Mouse (Mus musculus): ENCODE measurements around the gene Iah1. TPM values are rescaled to one million over a fixed set of nuclear protein-coding genes. Genes with fewer than 3 reads are reported as not detected.

Iah1 gene
- polyA plus RNA-seq (2015; fragmentation: Nextera tagmentation; extraction: Ambion mirVana): 48.5 and 57.6 TPM in 2 replicates

GRCm38 (mm10) chr12:21315923-21316868 lies at the start of gene Iah1:
Gene Iah1 (plus strand): TSS chr12:21316389.
- WGBS: 2% methylated on average over 55 of the region's 59 CpGs
- Histone ChIP-seq H3K27me3 (replicated peaks) (no peaks in the 10 kb centered on the region), H3K27ac (peak within 1 kb of the TSS; percentile 83), H3K4me2 (peak within 1 kb of the TSS; percentile 76), H3K36me3 (peaks cover 22% of the 10 kb centered on the region), H3K9ac (peak within 1 kb of the TSS; percentile 33), H3K4me1 (0 out of 2 replicates have a peak, but pooled peaks cover 5% of the 10 kb centered on the region), H3K9me3 (no peaks in the 10 kb centered on the region), H3K4me3 (replicated peaks) (peak within 1 kb of the TSS; percentile 73)
- peak; percentile 93 for ATAC-seq (ENCODE audit: insufficient read depth, low FRiP score, low read depth)

- Histone ChIP-seq H3K4me1 (no peaks in the 10 kb centered on the region; the same call in 1 of the 2 replicates), H3K4me3 (replicated peaks) (no peak overlapping the region), H3K27me3 (replicated peaks) (no peaks in the 10 kb centered on the region), H3K36me3 (peaks cover 18% of the 10 kb centered on the region), H3K4me2 (no peak overlapping the region), H3K9ac (no peak overlapping the region), H3K27ac (no peak overlapping the region), H3K9me3 (no peaks in the 10 kb centered on the region)
- WGBS: 81% methylated on average over 2 of the region's 2 CpGs
- ATAC-seq (ENCODE audit: insufficient read depth, low FRiP score, low read depth): no peak
Observed at GRCm38 (mm10) chr12:21266784-21267098, 49.4 kb upstream of the Iah1 start.

DNA sequence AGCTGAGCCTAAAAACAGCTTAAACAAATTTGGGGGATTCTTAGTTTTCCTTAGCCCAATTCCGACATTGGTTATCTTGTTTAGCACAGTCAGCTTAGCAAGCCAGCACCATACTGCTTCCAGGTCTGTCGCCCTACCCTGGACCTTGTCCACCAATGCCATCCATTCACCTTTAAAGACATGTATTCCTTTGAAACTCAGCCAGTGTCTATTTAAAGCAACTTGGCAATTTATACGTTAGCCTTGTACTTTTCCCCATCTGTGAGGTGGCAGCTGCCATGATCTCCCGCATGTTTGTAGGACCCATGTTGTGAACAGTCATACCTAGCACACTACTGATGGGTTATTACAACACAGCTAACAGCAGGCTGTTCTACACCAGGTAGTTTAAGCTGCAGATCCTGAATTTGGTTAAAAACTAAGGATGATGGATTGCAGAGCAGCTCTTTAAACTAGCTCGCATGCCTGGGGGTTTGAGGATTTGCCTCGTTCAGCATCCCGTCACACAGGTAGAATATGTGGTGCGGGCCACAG lies 48.0 kb upstream of the Iah1 start:
- H3K4me1 ChIP-seq: no peaks in the 10 kb centered on the region; the same call in 1 of the 2 replicates
- H3K4me3 ChIP-seq (replicated peaks): no peak overlapping the region
- H3K9me3 ChIP-seq: no peaks in the 10 kb centered on the region
- ATAC-seq (ENCODE audit: insufficient read depth, low FRiP score, low read depth): no peak
- no peak overlapping the region for H3K4me2 ChIP-seq
- H3K9ac ChIP-seq: no peak overlapping the region
- 88% methylated on average over 8 of the region's 8 CpGs for WGBS
- no peak overlapping the region for H3K27ac ChIP-seq
- peaks cover 22% of the 10 kb centered on the region for H3K36me3 ChIP-seq
- H3K27me3 ChIP-seq (replicated peaks): no peaks in the 10 kb centered on the region

DNA sequence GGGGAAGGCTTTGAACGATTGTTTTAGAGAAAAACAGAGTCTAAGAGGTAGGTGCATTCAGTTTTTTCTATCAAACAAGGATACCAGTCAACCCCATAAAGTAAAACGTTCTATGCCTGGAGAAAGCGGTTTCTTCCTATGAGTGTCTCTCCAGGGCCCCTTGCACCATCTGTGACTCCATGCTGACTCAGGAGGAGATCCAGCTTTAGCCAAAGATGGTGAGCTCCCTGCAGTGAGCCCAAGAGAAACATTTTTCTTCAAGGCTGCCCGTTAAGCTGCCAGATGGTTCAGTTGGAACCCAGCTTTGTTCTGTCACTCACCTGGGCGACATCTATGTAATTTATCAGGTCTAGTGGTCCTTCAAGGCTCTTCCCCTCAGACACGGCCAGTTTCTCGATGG lies 41.7 kb upstream of the Iah1 start:
- Histone ChIP-seq H3K27me3 (replicated peaks) (no peaks in the 10 kb centered on the region), H3K4me1 (no peaks in the 10 kb centered on the region), H3K27ac (no peak overlapping the region), H3K9me3 (no peaks in the 10 kb centered on the region), H3K4me3 (replicated peaks) (no peak overlapping the region), H3K4me2 (no peak overlapping the region), H3K9ac (no peak overlapping the region), H3K36me3 (peaks cover 22% of the 10 kb centered on the region)
- WGBS: 87% methylated on average over 7 of the region's 7 CpGs
- ATAC-seq (ENCODE audit: insufficient read depth, low FRiP score, low read depth): no peak

GRCm38 (mm10) chr12:21277352-21277864 lies 38.8 kb upstream of the Iah1 start:
- Histone ChIP-seq H3K9ac (no peak overlapping the region), H3K4me2 (no peak overlapping the region), H3K4me3 (replicated peaks) (no peak overlapping the region), H3K9me3 (no peaks in the 10 kb centered on the region), H3K36me3 (no peaks in the 10 kb centered on the region), H3K27me3 (replicated peaks) (no peaks in the 10 kb centered on the region), H3K4me1 (no peaks in the 10 kb centered on the region), H3K27ac (no peak overlapping the region)
- 82% methylated on average over 1 of the region's 1 CpGs for WGBS
- no peak for ATAC-seq (ENCODE audit: insufficient read depth, low FRiP score, low read depth)

DNA sequence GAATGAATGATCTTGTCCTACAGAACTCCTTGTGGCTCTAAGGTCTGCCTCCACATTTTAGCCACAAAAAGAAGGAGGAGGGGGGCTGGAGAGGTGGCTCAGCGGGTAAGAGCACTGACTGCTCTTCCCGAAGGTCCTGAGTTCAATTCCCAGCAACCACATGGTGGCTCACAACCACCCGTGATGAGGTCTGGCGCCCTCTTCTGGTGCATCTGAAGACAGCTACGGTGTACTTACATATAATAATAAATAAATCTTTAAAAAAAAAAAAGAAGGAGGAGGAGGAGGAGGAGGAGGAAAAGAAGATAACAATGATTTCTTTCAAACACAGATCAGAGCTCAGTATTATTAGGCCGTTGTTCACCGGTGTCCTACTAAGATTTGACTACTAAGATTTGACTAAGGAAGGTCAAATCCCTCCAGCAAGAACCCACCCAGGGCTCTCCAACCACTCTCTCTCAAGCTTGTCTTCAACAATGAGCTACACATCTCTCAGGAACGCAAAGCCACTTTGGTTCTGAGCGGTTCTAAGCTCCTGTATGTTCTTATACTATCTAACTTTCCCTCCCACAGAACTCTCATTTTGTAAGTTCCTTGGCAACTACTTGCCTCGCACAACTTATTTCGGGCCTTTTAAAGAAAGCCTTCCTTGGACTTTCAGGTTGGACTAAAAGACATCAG lies 31.3 kb upstream of the Iah1 start, which contains the start of gene Cpsf3:
Cpsf3 (plus strand) TSS at position 631 of the 681 bp plus-strand sequence.
- Histone ChIP-seq H3K4me2 (peak within 1 kb of the TSS; percentile 87), H3K9me3 (no peaks in the 10 kb centered on the region), H3K27ac (peak within 1 kb of the TSS; percentile 93), H3K36me3 (no peaks in the 10 kb centered on the region), H3K27me3 (replicated peaks) (no peaks in the 10 kb centered on the region), H3K4me1 (peaks cover 9% of the 10 kb centered on the region), H3K9ac (peak within 1 kb of the TSS; percentile 79), H3K4me3 (replicated peaks) (peak within 1 kb of the TSS; percentile 72)
- 55% methylated on average over 11 of the region's 11 CpGs for WGBS
- ATAC-seq (ENCODE audit: insufficient read depth, low FRiP score, low read depth): no peak

DNA sequence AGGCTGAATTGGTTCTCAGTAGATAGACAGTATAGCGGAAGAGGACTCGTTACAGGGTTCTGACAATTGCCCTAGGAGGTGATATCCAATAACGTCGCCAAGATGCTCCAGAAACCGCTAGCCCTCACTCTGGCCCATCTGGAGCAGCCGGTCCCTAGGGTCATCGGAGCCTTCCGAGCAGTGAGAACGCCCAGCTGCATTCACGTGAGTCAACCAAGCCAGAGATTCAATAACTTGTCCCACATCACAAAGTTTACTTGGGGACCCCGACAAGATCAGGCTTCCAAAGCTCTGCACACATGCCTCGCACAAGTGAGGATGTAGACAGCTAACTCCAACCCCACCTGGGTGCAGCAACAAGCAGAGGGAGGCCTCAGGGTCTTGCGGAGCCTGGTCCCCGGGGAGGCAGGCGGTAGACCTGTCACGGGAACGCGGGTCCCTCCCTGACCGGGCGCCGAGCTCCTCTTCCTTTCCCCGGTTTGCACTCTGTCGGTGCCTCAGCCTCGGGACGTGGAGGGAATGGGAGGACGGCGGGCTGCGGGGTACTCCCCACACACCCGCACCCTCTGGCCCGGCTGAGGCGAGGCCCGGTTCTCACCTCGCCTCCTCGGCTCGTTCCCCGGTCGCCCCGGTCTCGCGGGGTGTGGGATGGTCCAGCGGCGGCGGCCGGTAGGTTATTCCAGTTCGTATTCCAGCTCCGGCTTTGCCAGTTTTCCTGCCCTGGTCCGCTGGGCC lies 30.5 kb upstream of the Iah1 start:
- peak; percentile 83 for ATAC-seq (ENCODE audit: insufficient read depth, low FRiP score, low read depth)
- Histone ChIP-seq H3K27me3 (replicated peaks) (no peaks in the 10 kb centered on the region), H3K4me1 (peaks cover 9% of the 10 kb centered on the region), H3K36me3 (no peaks in the 10 kb centered on the region), H3K4me2 (peak overlapping the region; percentile 87), H3K9ac (peak overlapping the region; percentile 73), H3K4me3 (replicated peaks) (peak overlapping the region; percentile 72), H3K9me3 (no peaks in the 10 kb centered on the region), H3K27ac (peak overlapping the region; percentile 93)
- under 1% methylated on average over 47 of the region's 47 CpGs for WGBS

DNA sequence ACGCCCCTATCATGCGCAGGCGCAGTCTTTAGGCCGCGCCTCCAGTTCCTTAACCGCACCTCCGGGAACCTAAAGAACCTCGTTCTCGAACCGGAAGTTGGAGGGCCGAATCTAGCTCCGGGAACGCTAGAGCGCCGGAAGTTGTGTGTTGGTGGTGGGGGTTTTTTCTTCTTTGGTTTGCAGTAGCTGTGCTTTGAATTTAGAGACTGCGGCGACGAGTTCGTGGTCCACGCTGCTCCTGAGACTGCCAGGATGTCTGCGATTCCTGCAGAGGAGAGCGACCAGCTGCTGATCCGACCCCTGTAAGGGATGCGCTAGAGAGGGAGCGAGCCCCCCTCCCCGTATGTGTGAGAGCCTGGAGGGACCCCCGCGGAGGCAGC lies 30.0 kb upstream of the Iah1 start, which contains the start of gene Itgb1bp1:
Itgb1bp1 (minus strand) TSS at position 42 of the 380 bp plus-strand sequence.
- Histone ChIP-seq H3K4me1 (peaks cover 9% of the 10 kb centered on the region), H3K27me3 (replicated peaks) (no peaks in the 10 kb centered on the region), H3K9me3 (no peaks in the 10 kb centered on the region), H3K9ac (peak within 1 kb of the TSS; percentile 79), H3K27ac (peak within 1 kb of the TSS; percentile 93), H3K4me3 (replicated peaks) (peak within 1 kb of the TSS; percentile 72), H3K4me2 (peak within 1 kb of the TSS; percentile 87), H3K36me3 (peaks cover 3% of the 10 kb centered on the region; the same call in 1 of the 2 replicates)
- WGBS: under 1% methylated on average over 28 of the region's 28 CpGs
- ATAC-seq (ENCODE audit: insufficient read depth, low FRiP score, low read depth): peak; percentile 95

DNA sequence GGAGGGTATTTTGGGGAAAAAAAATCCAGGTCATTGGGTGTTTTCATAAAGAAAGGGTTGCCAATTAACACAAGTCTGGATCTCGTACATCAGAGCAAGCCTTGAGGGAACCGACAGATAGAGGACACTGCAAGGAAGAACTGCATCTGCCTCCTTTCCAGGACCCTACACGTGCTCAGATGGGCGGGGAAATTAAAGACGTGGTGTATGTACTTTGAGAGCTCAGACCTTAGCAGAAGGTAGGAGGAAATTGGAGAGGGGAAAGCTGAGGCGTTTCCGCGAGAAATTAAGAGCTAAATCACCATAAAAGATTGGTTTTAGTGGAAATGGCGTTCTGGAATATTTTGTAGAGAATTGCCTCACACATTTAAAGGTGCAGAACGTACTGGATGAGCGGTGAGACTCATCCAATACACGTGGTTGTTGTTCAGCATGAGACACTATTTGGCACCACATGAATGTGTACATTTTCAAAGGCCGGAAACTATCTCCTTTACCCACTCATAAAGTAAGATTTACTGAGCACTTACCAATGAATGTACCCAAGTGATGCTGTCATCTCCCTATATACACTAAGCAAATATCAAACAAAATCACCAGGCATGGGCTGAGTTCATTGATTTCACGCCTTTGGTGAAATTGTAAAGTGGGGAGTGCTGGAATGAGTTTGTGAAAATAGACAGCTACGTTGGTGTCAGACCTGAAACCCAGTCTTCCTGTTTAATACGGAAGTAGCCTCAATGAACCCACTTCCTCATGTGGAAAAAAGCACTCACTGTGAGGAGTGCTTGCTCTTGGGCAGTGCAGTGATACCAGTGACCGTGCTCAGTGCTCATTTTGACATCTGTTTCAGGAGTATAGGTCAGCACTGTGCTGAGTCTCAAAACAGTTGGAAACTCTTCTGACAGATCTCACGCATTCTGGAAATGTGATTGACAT lies 29.2 kb upstream of the Iah1 start:
- peak overlapping the region; percentile 79 for H3K9ac ChIP-seq
- 27% methylated on average over 18 of the region's 18 CpGs for WGBS
- peak overlapping the region; percentile 93 for H3K27ac ChIP-seq
- peaks cover 9% of the 10 kb centered on the region; the same call in 1 of the 2 replicates for H3K36me3 ChIP-seq
- ATAC-seq (ENCODE audit: insufficient read depth, low FRiP score, low read depth): no peak
- H3K27me3 ChIP-seq (replicated peaks): no peaks in the 10 kb centered on the region
- peak overlapping the region; percentile 72 for H3K4me3 ChIP-seq (replicated peaks)
- H3K4me1 ChIP-seq: peaks cover 9% of the 10 kb centered on the region
- H3K4me2 ChIP-seq: peak overlapping the region; percentile 62
- H3K9me3 ChIP-seq: no peaks in the 10 kb centered on the region

DNA sequence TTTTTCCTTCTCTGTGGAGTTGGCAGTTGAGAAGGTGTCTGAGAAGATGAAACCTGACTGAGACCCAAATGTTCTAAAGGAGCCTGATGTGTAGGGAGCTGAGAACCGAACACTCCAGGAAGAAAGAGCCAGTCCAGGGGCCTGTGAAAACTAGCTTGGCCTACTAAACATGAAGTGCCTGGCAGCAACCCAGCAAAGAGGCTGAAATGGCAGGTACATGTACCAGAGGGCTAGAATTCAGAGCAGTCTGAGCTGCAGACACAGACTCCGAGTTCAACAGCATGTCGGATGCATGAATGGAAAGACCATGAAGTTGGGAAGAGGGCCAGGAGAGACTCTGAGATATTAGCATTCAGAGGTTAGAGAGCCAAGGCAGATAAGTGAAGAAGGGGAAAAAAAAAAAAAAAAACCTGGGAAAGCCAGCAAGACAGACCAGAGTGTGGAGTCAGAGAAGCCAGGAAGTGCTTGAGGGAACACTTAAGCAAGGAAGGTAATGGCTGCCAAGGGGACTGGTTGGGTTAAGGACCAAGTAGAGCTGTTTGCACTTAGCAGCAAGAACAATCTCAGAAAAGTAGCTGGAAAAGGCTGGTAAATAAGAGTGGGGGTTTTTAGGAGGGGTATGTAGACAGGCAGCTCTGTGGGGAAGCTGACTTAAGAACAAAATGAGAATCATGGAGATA lies 27.3 kb upstream of the Iah1 start:
- H3K4me3 ChIP-seq (replicated peaks): no peak overlapping the region
- peaks cover 9% of the 10 kb centered on the region for H3K4me1 ChIP-seq
- no peaks in the 10 kb centered on the region for H3K27me3 ChIP-seq (replicated peaks)
- peaks cover 20% of the 10 kb centered on the region for H3K36me3 ChIP-seq
- no peaks in the 10 kb centered on the region for H3K9me3 ChIP-seq
- no peak overlapping the region for H3K4me2 ChIP-seq
- WGBS: 91% methylated on average over 3 of the region's 3 CpGs
- ATAC-seq (ENCODE audit: insufficient read depth, low FRiP score, low read depth): no peak
- no peak overlapping the region for H3K27ac ChIP-seq
- H3K9ac ChIP-seq: no peak overlapping the region

All from stomach, embryonic 15.5 days (tissue).